Mouse (Mus musculus): ENCODE measurements around the gene Elp1.

The Elp1 gene

DNA sequence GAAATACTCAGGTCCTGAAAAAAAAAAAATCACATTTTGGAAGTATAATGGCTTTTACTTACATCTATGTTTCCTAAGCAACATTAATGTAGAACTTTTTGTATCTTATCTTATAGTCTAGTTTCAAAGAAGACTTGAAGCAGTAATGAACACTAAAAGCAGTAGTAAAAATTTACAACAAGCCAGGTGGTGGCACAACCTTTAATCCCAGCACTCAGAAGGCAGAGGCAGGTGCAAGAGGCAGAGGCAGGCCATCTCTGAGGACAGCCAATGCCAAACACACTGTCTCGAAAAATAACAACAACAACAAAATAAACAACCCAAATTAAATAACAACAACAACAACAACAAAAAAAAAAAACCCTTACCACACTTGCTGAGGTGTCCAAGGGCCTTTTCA lies 31.1 kb downstream of the Elp1 start:
- DNase-seq (ENCODE audit: low read depth, low spot score): no peak

DNA sequence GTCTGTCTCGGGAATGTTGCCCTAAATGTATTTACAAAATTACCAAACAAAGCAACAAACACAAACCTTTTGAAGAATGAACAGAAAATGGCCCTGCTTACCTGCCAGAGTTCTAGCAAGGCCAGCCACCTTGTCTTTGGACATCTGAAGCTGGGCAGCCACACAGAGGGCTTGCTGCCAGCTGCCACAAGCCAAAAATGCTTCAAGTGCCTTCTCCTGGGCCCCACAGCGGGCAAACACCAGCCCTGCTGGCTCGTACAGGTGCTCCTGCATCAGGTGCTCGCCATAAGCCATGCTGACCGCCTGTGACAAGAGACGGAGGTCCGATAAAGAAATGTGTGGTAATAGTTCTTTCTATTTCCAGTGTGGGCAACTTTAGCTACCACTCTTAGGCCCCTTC lies 33.2 kb downstream of the Elp1 start:
- no peak for DNase-seq (ENCODE audit: low read depth, low spot score)

DNA sequence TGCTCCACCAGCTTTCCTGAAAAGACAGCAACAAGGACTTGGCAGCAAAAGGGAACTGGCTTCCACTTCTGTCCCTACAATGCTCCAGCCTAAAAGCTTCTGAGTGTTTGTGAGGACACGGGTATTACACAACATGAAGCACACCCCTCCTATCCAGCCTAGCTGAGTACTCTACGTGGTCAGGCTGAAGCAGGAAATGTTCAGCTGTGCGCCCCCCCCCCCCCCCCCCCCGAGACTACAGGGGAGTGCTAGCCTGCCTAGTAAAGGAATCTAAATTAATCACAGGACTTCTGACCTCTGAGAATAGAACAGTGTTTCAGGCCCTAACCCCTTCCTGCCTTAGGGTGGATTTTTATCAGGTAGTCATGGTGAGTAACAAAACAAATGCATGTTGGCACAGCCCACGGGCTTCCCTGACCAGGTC lies 34.3 kb downstream of the Elp1 start:
- DNase-seq (ENCODE audit: low read depth, low spot score): no peak

DNA sequence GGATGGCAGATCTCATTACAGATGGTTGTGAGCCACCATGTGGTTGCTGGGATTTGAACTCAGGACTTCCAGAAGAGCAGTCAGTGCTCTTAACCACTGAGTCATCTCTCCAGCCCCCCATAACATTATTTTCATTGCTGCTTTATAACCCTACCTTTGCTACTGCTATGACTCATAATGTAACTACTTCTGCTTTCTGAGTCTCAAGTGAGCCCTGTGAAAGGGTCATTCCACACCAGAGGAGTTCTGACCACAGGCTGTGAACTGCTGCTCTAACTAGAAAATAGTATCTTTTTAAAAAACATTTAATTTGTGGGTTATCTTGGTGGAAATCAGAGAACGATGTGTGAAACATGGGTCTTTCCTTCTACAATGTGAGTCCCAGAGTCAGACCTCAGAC lies 44.4 kb downstream of the Elp1 start:
- DNase-seq (ENCODE audit: low read depth, low spot score): no peak

DNA sequence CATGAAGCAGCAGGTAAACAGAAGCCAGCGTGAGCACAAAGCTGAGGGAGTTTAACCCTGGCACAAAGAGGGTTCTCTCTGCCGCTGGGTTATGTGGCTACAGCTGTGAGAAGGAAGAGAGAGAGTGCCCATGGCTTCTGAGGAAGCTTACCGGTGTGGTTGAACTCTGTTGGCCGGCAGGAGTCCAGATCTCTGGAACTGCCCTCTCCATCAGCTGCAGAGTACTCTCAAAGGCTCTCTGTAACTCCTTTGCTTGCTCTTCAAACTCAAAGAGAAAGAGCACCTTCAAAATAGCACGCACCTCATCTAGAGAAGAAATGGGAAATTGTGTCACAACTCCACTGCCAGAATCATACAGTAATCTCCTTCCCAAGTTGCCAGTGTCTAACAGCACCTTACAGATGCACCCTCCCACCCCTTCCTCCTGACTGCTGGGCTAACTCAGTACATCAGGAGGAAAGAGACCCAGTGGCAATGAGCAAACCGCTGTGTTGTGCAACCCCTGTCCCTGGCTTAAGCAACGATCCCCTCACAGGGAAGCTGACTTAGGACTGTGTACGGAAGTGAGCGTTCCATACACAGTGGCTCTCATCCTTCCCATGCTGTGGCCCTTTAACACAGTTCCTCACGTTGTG lies 45.0 kb downstream of the Elp1 start:
- DNase-seq (ENCODE audit: low read depth, low spot score): no peak

DNA sequence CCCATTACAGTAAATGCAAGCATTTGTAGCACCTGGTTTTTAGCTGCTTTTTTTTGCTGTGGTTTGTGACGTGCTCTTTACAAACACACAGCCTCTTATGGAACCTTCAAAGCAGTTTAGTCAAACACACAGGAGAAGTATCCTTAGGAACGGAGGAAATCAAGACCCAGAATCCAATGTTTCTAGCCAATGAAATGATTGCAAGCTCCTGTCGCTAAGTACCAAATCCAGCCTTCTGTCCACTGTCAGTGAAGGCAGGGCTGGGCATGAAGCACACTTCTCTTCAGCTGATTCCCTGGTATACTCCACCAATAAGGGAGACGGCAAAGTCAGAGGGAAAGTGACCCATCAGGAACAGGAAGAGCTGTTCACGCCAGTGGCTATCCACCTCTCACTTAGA lies 46.1 kb downstream of the Elp1 start:
- DNase-seq (ENCODE audit: low read depth, low spot score): no peak

DNA sequence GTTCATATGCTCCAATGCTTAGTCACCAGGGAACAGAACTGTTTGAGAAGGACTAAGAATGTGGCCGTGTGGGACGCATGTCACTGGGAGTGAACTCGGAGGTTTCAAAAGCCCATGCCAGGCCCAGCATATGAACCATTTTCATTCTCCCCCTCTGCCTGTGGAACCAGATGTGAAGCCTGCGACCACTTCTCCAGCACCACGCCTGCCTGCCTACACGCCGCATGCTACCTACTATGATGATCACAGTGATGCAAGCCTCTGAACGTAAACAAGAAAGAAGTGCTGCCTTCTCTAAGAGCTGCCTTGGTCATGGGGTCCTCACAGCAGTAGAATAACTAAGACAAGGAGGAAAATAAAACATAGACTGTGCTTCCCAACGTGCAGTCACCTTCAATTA lies 54.7 kb downstream of the Elp1 start:
- no peak for DNase-seq (ENCODE audit: low read depth, low spot score)

DNA sequence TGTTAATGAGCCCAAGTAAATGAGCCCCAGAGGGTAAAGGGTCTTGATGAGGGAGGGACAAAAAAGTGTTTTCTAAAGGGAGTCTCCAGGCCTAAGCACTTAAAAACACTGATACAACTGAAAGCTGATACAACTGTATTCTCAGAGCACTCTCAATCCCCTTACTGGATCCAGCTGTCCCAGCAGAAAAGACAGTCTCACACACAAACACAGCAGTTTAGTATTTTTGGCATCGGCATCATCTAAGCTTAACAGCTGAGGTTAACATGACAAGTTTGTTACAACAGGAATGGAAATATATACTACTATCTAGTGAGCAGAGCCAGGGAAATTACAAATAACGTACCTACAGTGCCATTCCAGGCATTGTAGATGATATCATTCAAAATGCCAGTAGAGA lies 55.8 kb downstream of the Elp1 start:
- DNase-seq (ENCODE audit: low read depth, low spot score): no peak

DNA sequence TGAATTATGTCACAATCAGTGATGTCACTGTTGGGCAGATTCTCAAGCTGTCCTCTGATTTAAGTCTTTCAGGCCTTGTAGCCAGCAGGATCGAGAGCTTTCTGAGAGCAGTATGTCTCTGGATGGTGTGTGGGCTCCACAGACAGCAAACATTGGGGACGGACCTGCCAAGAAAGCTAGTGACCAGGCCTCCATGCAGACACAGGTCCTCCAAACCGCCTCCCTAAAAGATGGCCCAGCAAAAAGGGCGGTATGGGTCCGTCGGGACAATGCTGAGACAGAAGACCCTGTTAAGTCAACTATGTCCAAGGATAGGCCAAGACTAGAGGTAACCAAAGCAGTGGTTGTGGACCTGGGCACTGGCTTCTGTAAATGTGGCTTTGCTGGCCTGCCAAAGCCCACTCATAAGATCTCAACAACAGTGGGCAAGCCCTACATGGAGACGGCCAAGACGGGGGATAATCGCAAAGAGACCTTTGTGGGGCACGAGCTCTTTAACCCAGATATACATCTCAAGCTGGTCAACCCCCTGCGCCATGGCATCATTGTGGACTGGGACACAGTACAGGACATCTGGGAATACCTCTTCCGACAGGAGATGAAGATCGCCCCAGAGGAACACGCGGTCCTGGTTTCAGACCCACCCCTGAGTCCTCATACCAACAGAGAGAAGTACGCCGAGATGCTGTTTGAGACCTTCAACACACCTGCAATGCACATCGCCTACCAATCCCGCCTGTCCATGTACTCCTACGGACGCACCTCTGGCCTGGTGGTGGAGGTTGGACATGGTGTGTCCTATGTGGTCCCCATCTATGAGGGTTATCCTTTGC lies 58.6 kb downstream of the Elp1 start, which contains the start of gene Actl7a:
TSS of gene Actl7a (plus strand) at position 51 of the 833 bp plus-strand sequence.
- no peak for DNase-seq (ENCODE audit: low read depth, low spot score)

DNA sequence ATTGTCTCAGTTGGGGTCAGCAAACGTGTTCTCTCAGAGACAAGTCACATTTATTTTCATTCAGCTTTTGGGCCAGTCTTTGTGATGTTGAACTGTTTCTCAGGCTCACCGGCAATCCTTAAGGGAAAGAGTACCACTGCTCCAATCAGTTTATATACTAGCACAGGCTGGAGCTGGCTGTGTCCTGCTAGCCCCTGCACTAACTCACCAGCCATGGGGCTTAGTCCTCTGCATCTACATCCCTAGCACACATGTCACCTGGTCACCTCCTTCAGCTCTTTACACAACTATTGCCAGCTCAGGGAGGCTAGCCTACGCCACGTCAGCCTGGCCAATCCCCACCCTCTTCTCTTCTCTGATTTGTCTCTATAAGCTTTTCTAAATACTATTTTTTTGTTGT lies 59.4 kb downstream of the Elp1 start:
- no peak for DNase-seq (ENCODE audit: low read depth, low spot score)

DNA sequence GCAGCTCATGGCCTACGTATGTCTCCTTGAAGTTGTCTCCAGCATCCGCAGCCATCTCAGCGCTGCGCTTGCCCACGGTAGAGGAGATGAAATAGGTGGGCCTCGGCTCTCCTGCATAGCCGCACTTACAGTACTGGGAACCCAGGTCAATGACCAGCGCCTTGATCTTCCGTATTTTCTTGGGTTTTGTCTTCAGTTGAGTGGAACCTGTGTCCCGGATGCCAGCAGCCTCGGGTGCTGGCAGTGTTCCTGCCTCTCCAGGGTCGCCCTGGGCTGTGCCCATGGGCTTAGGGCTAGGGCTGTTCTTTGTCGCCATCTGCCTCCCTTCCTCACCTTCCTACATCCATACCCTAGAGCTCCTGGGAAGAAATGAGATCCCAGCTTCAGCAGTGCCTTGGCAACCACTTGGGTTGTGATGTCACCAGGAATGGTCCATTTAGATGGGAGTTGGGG lies 61.1 kb downstream of the Elp1 start, which contains the start of gene Actl7b:
TSS of gene Actl7b (minus strand) at position 403 of the 453 bp plus-strand sequence.
- no peak for DNase-seq (ENCODE audit: low read depth, low spot score)

DNA sequence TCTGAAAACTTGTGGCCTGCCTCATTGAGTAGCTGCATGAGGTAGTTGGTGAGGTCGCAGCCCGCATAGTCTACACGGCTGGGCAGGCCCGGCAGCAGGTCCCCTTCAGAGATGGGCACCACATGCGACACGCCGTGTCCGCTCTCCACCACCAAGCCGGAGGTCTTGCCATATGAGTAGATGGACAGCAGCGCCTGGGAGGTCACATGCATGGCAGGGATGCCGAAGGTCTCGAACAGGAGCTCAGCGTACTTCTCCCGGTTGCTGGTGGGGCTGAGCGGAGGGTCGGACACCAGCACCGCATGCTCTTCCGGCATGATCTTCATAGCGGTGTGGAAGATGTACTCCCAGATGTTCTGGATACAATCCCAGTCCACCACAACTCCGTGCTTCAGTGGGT lies 61.5 kb downstream of the Elp1 start:
- DNase-seq (ENCODE audit: low read depth, low spot score): no peak

DNA sequence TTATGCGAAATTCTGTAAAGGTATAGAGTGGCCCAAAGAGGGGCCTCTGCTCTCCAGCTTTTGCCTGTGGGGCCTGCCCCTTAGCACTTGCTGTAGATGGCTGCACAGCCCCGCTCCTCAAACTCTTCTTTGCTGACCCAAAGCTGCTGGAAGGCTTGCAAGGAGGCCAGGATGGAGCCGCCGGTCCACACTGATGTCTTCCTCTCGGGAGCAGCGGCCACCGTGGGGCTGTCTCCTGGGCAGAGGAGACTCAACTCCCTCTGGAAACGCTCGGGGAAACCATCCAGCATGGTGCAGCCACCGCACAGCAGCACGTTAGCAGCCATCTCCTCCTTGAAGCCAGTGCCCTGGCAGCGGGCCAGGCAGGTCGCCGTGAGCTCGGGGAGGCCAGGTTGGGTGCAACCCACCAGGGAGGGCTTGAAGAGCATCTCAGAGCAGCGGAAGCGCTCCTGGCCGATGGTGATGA lies 62.1 kb downstream of the Elp1 start, which contains the start of gene Gm26657:
TSS of gene Gm26657 (plus strand) at position 51 of the 466 bp plus-strand sequence.
- DNase-seq (ENCODE audit: low read depth, low spot score): no peak

DNA sequence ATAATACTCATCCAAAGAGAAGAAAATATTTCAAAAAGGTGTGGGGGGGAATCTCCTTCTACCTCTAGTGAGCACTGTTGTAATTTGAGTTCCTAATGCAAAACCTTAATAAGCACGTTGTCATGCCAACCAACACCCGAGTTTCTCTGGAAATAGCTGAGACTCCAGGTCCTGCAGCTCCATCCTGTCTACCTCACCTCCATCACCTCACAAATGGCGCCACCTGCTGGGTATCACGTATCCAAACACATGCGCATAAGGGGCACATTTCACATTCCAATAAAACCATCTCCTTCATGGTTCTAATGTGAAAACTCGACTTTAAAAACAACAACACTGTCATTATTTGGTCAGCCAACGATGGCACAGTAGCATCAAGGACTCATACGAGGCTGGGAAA lies 76.3 kb downstream of the Elp1 start:
- DNase-seq (ENCODE audit: low read depth, low spot score): no peak

DNA sequence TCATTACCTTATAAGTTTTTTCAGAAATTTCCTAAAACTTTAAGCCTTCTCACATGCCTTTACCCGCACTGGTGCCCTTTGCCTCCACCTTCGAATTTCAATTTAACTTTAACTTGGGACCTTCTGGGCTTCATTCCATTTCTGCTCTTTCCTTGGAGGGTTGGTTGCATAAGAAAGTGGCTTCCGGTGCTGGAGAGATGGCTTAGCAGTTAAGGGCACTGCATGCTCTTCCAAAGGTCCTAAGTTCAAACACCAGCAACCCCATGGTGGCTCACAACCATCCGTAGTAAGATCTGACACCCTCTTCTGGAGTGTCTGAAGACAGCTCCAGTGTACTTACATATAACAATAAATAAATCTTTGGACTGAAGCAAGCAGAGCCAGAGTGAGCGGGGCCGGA lies 78.9 kb downstream of the Elp1 start:
- no peak for DNase-seq (ENCODE audit: low read depth, low spot score)

DNA sequence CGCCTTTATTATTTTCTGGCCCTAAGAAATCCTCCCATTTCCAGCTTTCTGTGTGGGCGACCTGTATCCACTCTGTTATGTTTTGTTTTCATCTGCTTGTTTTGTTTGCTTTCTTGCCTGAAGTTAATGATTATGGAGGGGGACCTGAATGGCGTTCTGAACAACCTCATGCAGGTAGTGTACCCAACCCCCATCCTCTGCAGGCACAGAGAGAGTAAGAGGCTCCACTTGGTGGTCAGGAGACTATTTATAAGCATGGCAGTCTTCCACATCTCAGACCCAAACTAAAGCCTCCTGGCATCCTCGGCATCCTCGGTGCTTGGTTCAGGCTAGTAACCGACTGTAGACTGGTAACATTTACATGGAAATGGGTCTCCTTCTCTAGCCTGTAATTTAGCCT lies 79.8 kb downstream of the Elp1 start:
- DNase-seq (ENCODE audit: low read depth, low spot score): no peak

DNA sequence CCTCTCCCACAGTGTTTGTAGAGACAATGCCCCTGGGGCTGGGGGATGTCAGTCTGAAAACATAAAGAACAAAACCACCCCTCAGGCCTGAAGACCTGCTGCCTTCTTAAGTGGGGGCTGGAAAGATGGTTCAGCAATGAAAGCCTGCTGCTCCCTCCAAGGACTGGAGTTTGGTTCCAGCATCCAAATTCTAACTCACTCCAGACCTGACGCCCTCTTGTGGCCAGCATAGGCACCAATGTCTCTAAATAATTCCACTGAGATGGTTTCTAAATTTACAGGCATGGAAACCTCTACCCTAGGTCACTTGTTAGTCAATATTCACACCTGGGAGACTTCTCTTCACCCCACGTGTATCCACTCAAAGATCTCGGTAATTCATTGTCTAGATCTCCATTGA lies 80.7 kb downstream of the Elp1 start:
- no peak for DNase-seq (ENCODE audit: low read depth, low spot score)

DNA sequence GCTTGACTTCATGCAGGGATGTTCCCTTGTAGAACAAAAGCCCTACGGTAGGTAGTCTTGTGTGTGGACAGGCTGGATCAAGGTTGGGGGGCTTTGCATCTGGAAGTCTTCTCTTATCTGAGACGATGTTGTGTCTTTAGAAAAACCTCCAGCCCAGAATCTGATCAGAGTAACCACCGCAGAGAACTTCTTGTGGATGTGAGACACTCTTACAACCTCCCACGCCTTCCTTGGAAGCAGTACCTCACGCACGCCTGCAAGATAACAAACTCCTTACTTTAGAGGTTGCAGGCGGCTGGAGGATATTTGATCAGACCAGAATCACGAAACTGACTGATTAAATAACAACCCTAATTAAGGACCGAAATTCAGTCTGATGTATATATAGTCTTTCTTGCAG lies 81.7 kb downstream of the Elp1 start:
- no peak for DNase-seq (ENCODE audit: low read depth, low spot score)

DNA sequence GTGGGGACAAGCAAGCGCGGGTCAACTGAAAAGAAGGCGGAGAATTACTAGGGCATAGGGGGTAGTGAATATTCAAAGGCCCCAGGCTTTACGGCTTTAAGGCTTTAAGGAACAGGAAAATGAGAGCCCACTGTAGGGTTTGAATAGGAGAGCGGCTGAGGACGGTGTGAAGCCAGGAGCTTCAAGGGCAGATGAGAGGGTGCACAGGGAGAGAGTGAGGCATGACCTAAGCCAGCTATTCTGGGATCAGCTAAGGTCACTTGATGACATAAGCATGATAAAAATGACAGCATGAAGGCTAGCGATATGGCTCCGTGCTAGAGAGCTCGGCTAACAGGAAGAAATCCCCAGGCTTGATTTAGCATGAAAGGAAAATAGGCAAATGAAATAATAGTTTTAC lies 82.7 kb downstream of the Elp1 start:
- no peak for DNase-seq (ENCODE audit: low read depth, low spot score)

DNA sequence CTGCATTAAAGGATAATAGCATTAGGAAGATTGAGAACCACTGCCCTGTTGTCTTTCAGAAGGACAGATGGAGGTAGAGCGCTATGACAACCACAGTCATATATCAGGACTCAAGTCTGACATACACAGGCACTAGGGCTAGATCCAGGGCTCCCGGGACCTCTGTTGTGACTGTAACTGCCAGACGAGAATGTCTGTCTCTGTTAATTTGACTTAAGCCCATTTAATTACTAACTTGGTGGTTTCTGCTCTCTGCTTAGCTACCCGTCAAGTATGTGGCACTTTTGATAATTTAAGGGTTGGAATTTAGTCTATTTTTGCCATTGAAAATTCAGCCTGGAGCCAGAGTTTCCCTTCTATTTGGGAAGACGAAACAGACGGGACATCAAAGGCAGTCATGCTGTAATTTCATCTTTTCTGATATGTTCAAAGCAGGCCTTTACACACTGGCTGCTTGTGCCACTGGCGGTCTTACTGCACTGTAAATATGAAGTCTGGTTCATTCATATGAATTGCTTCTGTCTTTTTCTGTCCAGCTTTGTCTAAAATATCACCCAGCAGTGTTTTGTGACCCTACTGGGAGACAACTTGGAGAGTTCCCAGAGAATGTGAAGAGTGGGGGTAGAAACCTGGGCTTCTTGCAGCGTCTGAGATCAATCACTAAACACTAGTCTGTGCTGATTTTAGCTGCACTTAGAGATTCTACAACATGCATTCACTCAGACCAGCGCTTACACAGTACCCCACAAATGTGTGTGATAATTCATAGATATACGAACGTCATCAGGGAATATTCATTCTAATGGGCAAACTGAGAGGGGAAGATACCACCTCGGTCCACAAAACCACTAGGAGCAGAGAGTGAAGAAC lies 83.3 kb downstream of the Elp1 start:
- no peak for DNase-seq (ENCODE audit: low read depth, low spot score)

DNA sequence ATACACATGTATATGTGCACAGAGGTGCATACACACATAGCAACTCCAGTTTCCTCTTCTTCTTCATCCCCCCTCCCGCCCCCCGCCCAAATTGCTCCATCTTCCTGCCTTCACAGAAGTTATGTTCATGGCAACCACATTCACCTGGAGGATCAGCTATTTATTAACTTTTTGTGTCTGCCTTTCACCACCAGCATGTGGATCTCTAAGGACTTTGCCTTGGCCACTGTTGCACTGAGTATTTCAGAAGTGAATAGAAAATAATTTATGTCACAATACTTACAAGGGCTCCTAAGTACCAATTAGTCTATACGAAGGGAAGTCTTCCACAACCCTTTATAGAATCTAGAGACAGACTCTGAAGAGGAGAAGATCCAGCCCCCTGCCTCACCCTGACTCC lies 84.2 kb downstream of the Elp1 start:
- no peak for DNase-seq (ENCODE audit: low read depth, low spot score)

DNA sequence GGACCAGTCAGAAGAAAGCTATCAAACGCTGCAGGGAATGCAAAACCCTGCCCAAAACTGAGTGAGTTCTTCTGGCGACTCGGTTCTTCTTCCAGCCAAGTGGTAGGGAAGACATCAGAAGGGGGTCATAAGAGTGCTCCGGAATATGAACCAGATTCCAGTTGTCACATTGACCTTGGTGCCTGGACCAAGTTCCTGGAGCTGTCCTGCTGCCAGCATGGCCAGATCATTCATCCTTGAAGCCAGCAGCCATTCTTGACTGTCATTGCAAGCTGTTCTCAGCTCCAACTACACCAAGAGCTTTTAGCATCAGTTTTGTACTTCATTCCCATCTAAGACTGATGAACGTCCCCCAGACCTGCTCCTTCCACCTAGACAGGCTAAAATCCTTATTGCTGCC lies 85.3 kb downstream of the Elp1 start:
- DNase-seq (ENCODE audit: low read depth, low spot score): no peak

Data from retina, postnatal 7 days (tissue).